Mouse (Mus musculus) embryonic facial prominence, embryonic 15.5 days (tissue): ENCODE measurements around the gene Pknox1. TPM values are rescaled to one million over a fixed set of nuclear protein-coding genes. Genes with fewer than 3 reads are reported as not detected.
"Not testable (repeated sequence)": the region's sequence is repeated elsewhere in the genome, so short reads cannot be mapped to it uniquely, and the experiment has no call there.

Experiments used
- ATAC-seq: fragments of 200-750 bp; cut with Nextera tagmentation; 2 replicates; pipeline ENCODE4 v1.8.0; 2017; ENCODE audit warnings: low read depth, moderate TSS enrichment; ENCODE audit not compliant: insufficient number of reproducible peaks, low FRiP score, low TSS enrichment
- H3K27ac ChIP-seq: fragments of 300-500 bp; sonication (generic); replicated peaks from 2 replicates; pipeline ENCODE4 v1.5.1; 2015; ENCODE audit warnings: mild to moderate bottlenecking, inconsistent platforms
- H3K27me3 ChIP-seq: fragments of 300-500 bp; sonication (generic); 2 replicates; pipeline ENCODE4 v1.6.1; 2015; ENCODE audit warnings: inconsistent platforms
- H3K36me3 ChIP-seq: fragments of 300-500 bp; sonication (generic); 2 replicates; pipeline ENCODE4 v1.6.1; 2015; ENCODE audit warnings: mild to moderate bottlenecking, inconsistent platforms
- H3K4me1 ChIP-seq: fragments of 300-500 bp; sonication (generic); 2 replicates; pipeline ENCODE4 v1.6.1; 2015; ENCODE audit warnings: inconsistent platforms
- H3K4me2 ChIP-seq: fragments of 300-500 bp; sonication (generic); replicated peaks from 2 replicates; pipeline ENCODE4 v1.6.1; 2015; ENCODE audit warnings: mild to moderate bottlenecking, inconsistent platforms
- H3K4me3 ChIP-seq: fragments of 300-500 bp; sonication (generic); replicated peaks from 2 replicates; pipeline ENCODE4 v1.5.1; 2015; ENCODE audit warnings: mild to moderate bottlenecking, inconsistent platforms
- H3K9ac ChIP-seq: fragments of 300-500 bp; sonication (generic); 2 replicates; pipeline ENCODE4 v1.6.1; 2015; ENCODE audit warnings: inconsistent platforms
- H3K9me3 ChIP-seq: fragments of 300-500 bp; sonication (generic); replicated peaks from 2 replicates; pipeline ENCODE4 v1.6.1; 2016; ENCODE audit warnings: inconsistent platforms
- WGBS: fragments of 180-500 bp; shearing (Covaris S2); methylation state at CpG from one replicate; pipeline ENCODE4 v1.1.7; 2015; 5-methylcytosine and 5-hydroxymethylcytosine counted together
- polyA plus RNA-seq: library from polyadenylated mRNA; unstranded; fragments of >200 nt; fragmentation: Nextera tagmentation; extraction: Ambion mirVana; gene quantifications from 2 replicates; pipeline ENCODE4 v1.2.1, GENCODE M21; 2015

The Pknox1 gene
- polyA plus RNA-seq, 1 experiment from 2014 or later: 26.6 TPM

- H3K36me3 ChIP-seq: peaks cover 8% of the 10 kb centered on the region
- no peaks in the 10 kb centered on the region for H3K9me3 ChIP-seq
- peak overlapping the region; percentile 26; the same call in 1 of the 2 replicates for H3K4me2 ChIP-seq
- H3K9ac ChIP-seq: no peak overlapping the region
- H3K4me3 ChIP-seq: no peak overlapping the region
- WGBS: 55% methylated on average over 4 of the region's 4 CpGs
- peak overlapping the region; percentile 75 for H3K27ac ChIP-seq
- peaks cover 14% of the 10 kb centered on the region for H3K4me1 ChIP-seq
- no peaks in the 10 kb centered on the region for H3K27me3 ChIP-seq
- ATAC-seq: no peak
Observed at GRCm38 (mm10) chr17:31535358-31535757, 29.2 kb upstream of the Pknox1 start.

GRCm38 (mm10) chr17:31535871-31536629 is 28.5 kb upstream of the Pknox1 start:
- H3K36me3 ChIP-seq: peaks cover 8% of the 10 kb centered on the region
- H3K9ac ChIP-seq: no peak overlapping the region
- H3K9me3 ChIP-seq: no peaks in the 10 kb centered on the region
- no peaks in the 10 kb centered on the region for H3K27me3 ChIP-seq
- peaks cover 20% of the 10 kb centered on the region for H3K4me1 ChIP-seq
- peak overlapping the region; percentile 26; the same call in 1 of the 2 replicates for H3K4me2 ChIP-seq
- ATAC-seq: peak; percentile 76; the same call in 1 of the 2 replicates
- 19% methylated on average over 8 of the region's 8 CpGs for WGBS
- no peak overlapping the region for H3K4me3 ChIP-seq
- H3K27ac ChIP-seq: peak overlapping the region; percentile 75

GRCm38 (mm10) chr17:31540101-31540500 is 24.4 kb upstream of the Pknox1 start:
- no peaks in the 10 kb centered on the region for H3K36me3 ChIP-seq
- no peaks in the 10 kb centered on the region for H3K9me3 ChIP-seq
- H3K9ac ChIP-seq: no peak overlapping the region
- H3K4me3 ChIP-seq: no peak overlapping the region
- 61% methylated on average over 3 of the region's 3 CpGs for WGBS
- no peak overlapping the region for H3K4me2 ChIP-seq
- H3K27me3 ChIP-seq: no peaks in the 10 kb centered on the region
- H3K4me1 ChIP-seq: peaks cover 25% of the 10 kb centered on the region
- H3K27ac ChIP-seq: 0 out of 2 replicates have a peak overlapping the region, but pooled peaks have one; percentile 7
- no peak for ATAC-seq

- no peaks in the 10 kb centered on the region for H3K27me3 ChIP-seq
- no peak overlapping the region for H3K4me3 ChIP-seq
- no peaks in the 10 kb centered on the region for H3K9me3 ChIP-seq
- peaks cover 16% of the 10 kb centered on the region for H3K4me1 ChIP-seq
- H3K4me2 ChIP-seq: no peak overlapping the region
- WGBS: 40% methylated on average over 4 of the region's 4 CpGs
- H3K36me3 ChIP-seq: no peaks in the 10 kb centered on the region
- peak overlapping the region; percentile 65; the same call in 1 of the 2 replicates for H3K27ac ChIP-seq
- no peak overlapping the region for H3K9ac ChIP-seq
- ATAC-seq: 0 out of 2 replicates have a peak, but pooled peaks have one; percentile 37
Observed at GRCm38 (mm10) chr17:31540809-31541459, 23.6 kb upstream of the Pknox1 start.

GRCm38 (mm10) chr17:31541460-31541831 is 23.1 kb upstream of the Pknox1 start:
- H3K27me3 ChIP-seq: no peaks in the 10 kb centered on the region
- no peaks in the 10 kb centered on the region for H3K9me3 ChIP-seq
- no peak overlapping the region for H3K4me3 ChIP-seq
- WGBS: 29% methylated on average over 6 of the region's 6 CpGs
- peak; percentile 70; the same call in 1 of the 2 replicates for ATAC-seq
- H3K4me1 ChIP-seq: peaks cover 14% of the 10 kb centered on the region; the same call in 1 of the 2 replicates
- H3K36me3 ChIP-seq: no peaks in the 10 kb centered on the region
- no peak overlapping the region for H3K4me2 ChIP-seq
- H3K27ac ChIP-seq: peak overlapping the region; percentile 55; the same call in 1 of the 2 replicates
- H3K9ac ChIP-seq: no peak overlapping the region

- no peaks in the 10 kb centered on the region for H3K27me3 ChIP-seq
- no peak overlapping the region for H3K27ac ChIP-seq
- 21% methylated on average over 6 of the region's 6 CpGs for WGBS
- peaks cover 19% of the 10 kb centered on the region; the same call in 1 of the 2 replicates for H3K4me1 ChIP-seq
- no peak overlapping the region for H3K9ac ChIP-seq
- H3K4me3 ChIP-seq: no peak overlapping the region
- no peaks in the 10 kb centered on the region for H3K9me3 ChIP-seq
- ATAC-seq: no peak
- no peaks in the 10 kb centered on the region for H3K36me3 ChIP-seq
- no peak overlapping the region for H3K4me2 ChIP-seq
Observed at GRCm38 (mm10) chr17:31543574-31543973, 21.0 kb upstream of the Pknox1 start.

GRCm38 (mm10) chr17:31546444-31547196 is 17.9 kb upstream of the Pknox1 start:
- Histone ChIP-seq H3K27ac (no peak overlapping the region), H3K9me3 (no peaks in the 10 kb centered on the region), H3K4me3 (no peak overlapping the region), H3K36me3 (no peaks in the 10 kb centered on the region), H3K4me1 (peaks cover 10% of the 10 kb centered on the region; the same call in 1 of the 2 replicates), H3K27me3 (no peaks in the 10 kb centered on the region), H3K4me2 (no peak overlapping the region), H3K9ac (no peak overlapping the region)
- no peak for ATAC-seq
- WGBS: 67% methylated on average over 9 of the region's 9 CpGs

- ATAC-seq: no peak
- peaks cover 5% of the 10 kb centered on the region; the same call in 1 of the 2 replicates for H3K4me1 ChIP-seq
- 33% methylated on average over 3 of the region's 3 CpGs for WGBS
- no peak overlapping the region for H3K4me2 ChIP-seq
- H3K27ac ChIP-seq: no peak overlapping the region
- no peaks in the 10 kb centered on the region for H3K36me3 ChIP-seq
- no peak overlapping the region for H3K4me3 ChIP-seq
- no peak overlapping the region for H3K9ac ChIP-seq
- no peaks in the 10 kb centered on the region for H3K27me3 ChIP-seq
- H3K9me3 ChIP-seq: no peaks in the 10 kb centered on the region
Observed at GRCm38 (mm10) chr17:31547974-31548373, 16.6 kb upstream of the Pknox1 start.

- ATAC-seq: no peak
- H3K4me1 ChIP-seq: peaks cover 5% of the 10 kb centered on the region; the same call in 1 of the 2 replicates
- H3K4me2 ChIP-seq: no peak overlapping the region
- H3K27me3 ChIP-seq: no peaks in the 10 kb centered on the region
- 56% methylated on average over 8 of the region's 8 CpGs for WGBS
- H3K9ac ChIP-seq: no peak overlapping the region
- no peak overlapping the region for H3K27ac ChIP-seq
- H3K36me3 ChIP-seq: no peaks in the 10 kb centered on the region
- H3K4me3 ChIP-seq: no peak overlapping the region
- H3K9me3 ChIP-seq: no peaks in the 10 kb centered on the region
Observed at GRCm38 (mm10) chr17:31549389-31549788, 15.1 kb upstream of the Pknox1 start.

- H3K4me1 ChIP-seq: peaks cover 10% of the 10 kb centered on the region
- not testable (repeated sequence) for H3K9me3 ChIP-seq, H3K4me2 ChIP-seq, H3K36me3 ChIP-seq, H3K27ac ChIP-seq, H3K9ac ChIP-seq, H3K4me3 ChIP-seq, H3K27me3 ChIP-seq, ATAC-seq
- WGBS: 95% methylated on average over 23 of the region's 23 CpGs
Observed at GRCm38 (mm10) chr17:31552601-31553000, 11.9 kb upstream of the Pknox1 start.

- no peak for ATAC-seq
- Histone ChIP-seq H3K27me3 (no peaks in the 10 kb centered on the region), H3K4me3 (no peak overlapping the region), H3K9ac (no peak overlapping the region), H3K9me3 (no peaks in the 10 kb centered on the region), H3K36me3 (no peaks in the 10 kb centered on the region), H3K4me2 (no peak overlapping the region), H3K27ac (no peak overlapping the region), H3K4me1 (peaks cover 14% of the 10 kb centered on the region)
- 74% methylated on average over 4 of the region's 4 CpGs for WGBS
Observed at GRCm38 (mm10) chr17:31556253-31556652, 8.3 kb upstream of the Pknox1 start.
